24 mouse cellular contexts compared by ENCODE assay signal in genomic region chr19:40811840-40812239, GRCm38 (mm10). TPM values are rescaled to one million over a fixed set of nuclear protein-coding genes. Genes with fewer than 3 reads are reported as not detected.
DNase-seq lines count a peak whose midpoint lies in the region; ATAC-seq and TF ChIP-seq lines count a peak whose summit lies in the region.
"Had no signal": no experiment of that assay in that cellular context is flagged by ENCODE, and none has a peak within 500 bp of the region (broad histone marks: within the 10 kb centered on the region; RNA-seq: fewer than 3 reads in every experiment).

No protein-coding gene starts in this region.

- no peaks in the 10 kb centered on the region for H3K27me3 ChIP-seq in liver, embryonic 13.5 days
- H3K27me3 ChIP-seq in intestine, embryonic 16.5 days (replicated peaks; ENCODE audit: control insufficient read depth, insufficient read depth, low read length) = no peaks in the 10 kb centered on the region
- no peaks in the 10 kb centered on the region for H3K27me3 ChIP-seq in liver, embryonic 14.5 days (ENCODE audit: control insufficient read depth, insufficient read depth, low read length)
- no peaks in the 10 kb centered on the region for H3K27me3 ChIP-seq in liver, postnatal 0 days (ENCODE audit: insufficient read depth, low read length)
- H3K27me3 ChIP-seq: embryonic facial prominence, embryonic 13.5 days; forebrain, embryonic 12.5 days; forebrain, embryonic 15.5 days; hindbrain, embryonic 12.5 days; hindbrain, embryonic 15.5 days had no signal

- H3K27ac ChIP-seq in liver, embryonic 13.5 days = peak overlapping the region; percentile 100
- no peak overlapping the region for H3K27ac ChIP-seq in intestine, embryonic 16.5 days (ENCODE audit: low read length)
- H3K27ac ChIP-seq in liver, embryonic 14.5 days = peak overlapping the region; percentile 100
- peak overlapping the region; percentile 96; the same call in 1 of the 2 replicates for H3K27ac ChIP-seq in liver, postnatal 0 days (ENCODE audit: low read depth)
- H3K27ac ChIP-seq: embryonic facial prominence, embryonic 10.5 days; embryonic facial prominence, embryonic 13.5 days; forebrain, embryonic 12.5 days; forebrain, embryonic 15.5 days; heart, adult 2 months; hindbrain, embryonic 12.5 days; hindbrain, embryonic 15.5 days had no signal

- DNase-seq in liver, embryonic 13.5 days = no peak
- DNase-seq in liver = no peak
- DNase-seq in liver, embryonic 14.5 days (ENCODE audit: low read depth in 3 of 3, low spot score in 3 of 3) = no peak
- DNase-seq in liver, postnatal 0 days = no peak
- no peak for DNase-seq in right cerebral cortex, postnatal 4 days
- DNase-seq in cerebellum, postnatal 10 days = no peak
- DNase-seq: adrenal gland, adult 2 months; adrenal gland, postnatal 14 days; cerebellum, adult 11 months; cerebellum, adult 2 months; cerebellum, adult 9-11 months; cerebellum, postnatal 36 days; embryo, embryonic 11 days; gastrocnemius, postnatal 25 days; heart, adult 2 months had no signal

- H3K4me3 ChIP-seq in liver, embryonic 13.5 days (replicated peaks) = no peak overlapping the region
- no peak overlapping the region for H3K4me3 ChIP-seq in intestine, embryonic 16.5 days (ENCODE audit: low read length)
- H3K4me3 ChIP-seq in liver, embryonic 14.5 days (ENCODE audit: insufficient read depth in 1 of 2, low read depth in 2 of 2, low read length in 2 of 2) = no peak overlapping the region
- no peak overlapping the region for H3K4me3 ChIP-seq in liver, postnatal 0 days (ENCODE audit: low read depth, low read length)
- H3K4me3 ChIP-seq: embryonic facial prominence, embryonic 10.5 days; embryonic facial prominence, embryonic 13.5 days; forebrain, embryonic 12.5 days; forebrain, embryonic 15.5 days; heart, adult 2 months; hindbrain, embryonic 12.5 days; hindbrain, embryonic 15.5 days had no signal

- 75% methylated on average over 4 of the region's 4 CpGs for WGBS in liver, embryonic 13.5 days (ENCODE audit: insufficient replicate concordance)
- WGBS in intestine, embryonic 16.5 days = 59% methylated on average over 4 of the region's 4 CpGs
- 75% methylated on average over 4 of the region's 4 CpGs for WGBS in liver, embryonic 14.5 days (ENCODE audit: insufficient replicate concordance)
- 81% methylated on average over 4 of the region's 4 CpGs for WGBS in liver, postnatal 0 days (ENCODE audit: insufficient replicate concordance)

- no peak for TF ChIP-seq CTCF in liver, embryonic 14.5 days (IDR thresholded peaks at IDR 0.05; ENCODE audit: low read depth)
- TF ChIP-seq CTCF in liver, postnatal 0 days (IDR thresholded peaks at IDR 0.05; ENCODE audit: low read depth) = no peak

- peak overlapping the region; percentile 76; the same call in 1 of the 2 replicates for H3K4me2 ChIP-seq in liver, embryonic 13.5 days
- no peak overlapping the region for H3K4me2 ChIP-seq in intestine, embryonic 16.5 days (ENCODE audit: low read depth, low read length)
- H3K4me2 ChIP-seq in liver, embryonic 14.5 days (ENCODE audit: low read depth) = no peak overlapping the region
- no peak overlapping the region for H3K4me2 ChIP-seq in liver, postnatal 0 days (ENCODE audit: low read depth, low read length)
- H3K4me2 ChIP-seq: embryonic facial prominence, embryonic 13.5 days; forebrain, embryonic 12.5 days; forebrain, embryonic 15.5 days; heart, embryonic 11.5 days; hindbrain, embryonic 12.5 days; hindbrain, embryonic 15.5 days had no signal

- no peaks in the 10 kb centered on the region for H3K9me3 ChIP-seq in liver, embryonic 13.5 days (replicated peaks)
- H3K9me3 ChIP-seq in intestine, embryonic 16.5 days (ENCODE audit: control insufficient read depth, low read length) = no peaks in the 10 kb centered on the region
- no peaks in the 10 kb centered on the region for H3K9me3 ChIP-seq in liver, embryonic 14.5 days (ENCODE audit: control insufficient read depth, low read length)
- H3K9me3 ChIP-seq in liver, postnatal 0 days (ENCODE audit: low read length) = no peaks in the 10 kb centered on the region
- H3K9me3 ChIP-seq: embryonic facial prominence, embryonic 10.5 days; embryonic facial prominence, embryonic 13.5 days; forebrain, embryonic 12.5 days; forebrain, embryonic 15.5 days; hindbrain, embryonic 12.5 days; hindbrain, embryonic 15.5 days had no signal

- peak overlapping the region; percentile 75; the same call in 1 of the 2 replicates for H3K9ac ChIP-seq in liver, embryonic 13.5 days
- no peak overlapping the region for H3K9ac ChIP-seq in intestine, embryonic 16.5 days (ENCODE audit: low read depth, low read length)
- H3K9ac ChIP-seq in liver, embryonic 14.5 days (replicated peaks) = peak overlapping the region; percentile 89
- H3K9ac ChIP-seq in liver, postnatal 0 days (replicated peaks) = 0 out of 2 replicates have a peak overlapping the region, but pooled peaks have one; percentile 56
- H3K9ac ChIP-seq: embryonic facial prominence, embryonic 13.5 days; forebrain, embryonic 12.5 days; forebrain, embryonic 15.5 days; hindbrain, embryonic 12.5 days; hindbrain, embryonic 15.5 days had no signal

- ATAC-seq in liver, embryonic 13.5 days (ENCODE audit: low read depth) = no peak
- ATAC-seq in intestine, embryonic 16.5 days = peak; percentile 81
- ATAC-seq in liver, embryonic 14.5 days (ENCODE audit: insufficient read depth) = no peak
- ATAC-seq in liver, postnatal 0 days = no peak
- ATAC-seq: CD4-positive, CD25-positive, alpha-beta regulatory T cell, adult 4 months; forebrain, embryonic 15.5 days had no signal

- no peaks in the 10 kb centered on the region for H3K36me3 ChIP-seq in liver, embryonic 13.5 days
- no peaks in the 10 kb centered on the region for H3K36me3 ChIP-seq in intestine, embryonic 16.5 days (ENCODE audit: control insufficient read depth, insufficient read depth, low read length)
- no peaks in the 10 kb centered on the region for H3K36me3 ChIP-seq in liver, embryonic 14.5 days (replicated peaks; ENCODE audit: control insufficient read depth, insufficient read depth, low read depth)
- no peaks in the 10 kb centered on the region for H3K36me3 ChIP-seq in liver, postnatal 0 days (replicated peaks; ENCODE audit: insufficient read depth, low read length)
- H3K36me3 ChIP-seq: embryonic facial prominence, embryonic 10.5 days; embryonic facial prominence, embryonic 13.5 days; forebrain, embryonic 12.5 days; forebrain, embryonic 15.5 days; hindbrain, embryonic 12.5 days; hindbrain, embryonic 15.5 days had no signal

- peaks cover 42% of the 10 kb centered on the region for H3K4me1 ChIP-seq in liver, embryonic 13.5 days (replicated peaks)
- H3K4me1 ChIP-seq in intestine, embryonic 16.5 days (ENCODE audit: control insufficient read depth, insufficient read depth, low read length) = no peaks in the 10 kb centered on the region
- H3K4me1 ChIP-seq in liver, embryonic 14.5 days (replicated peaks; ENCODE audit: control insufficient read depth in 2 of 2, insufficient read depth in 2 of 2, low read length in 1 of 2) = peaks cover 33 to 35% of the 10 kb centered on the region in 2 experiments
- H3K4me1 ChIP-seq in liver, postnatal 0 days (ENCODE audit: insufficient read depth) = peaks cover 15% of the 10 kb centered on the region
- H3K4me1 ChIP-seq: embryonic facial prominence, embryonic 10.5 days; embryonic facial prominence, embryonic 13.5 days; forebrain, embryonic 12.5 days; forebrain, embryonic 15.5 days; hindbrain, embryonic 12.5 days; hindbrain, embryonic 15.5 days had no signal

- TF ChIP-seq EP300 in liver, embryonic 14.5 days (IDR thresholded peaks at IDR 0.05; ENCODE audit: low read depth) = no peak
- no peak for TF ChIP-seq EP300 in liver, postnatal 0 days (IDR thresholded peaks at IDR 0.05; ENCODE audit: low read depth)

RNA-seq across cellular contexts. Expression of gene Ccnj, which starts 19.2 kb away (rescaled TPM):
- 4.5 and 5.2 TPM in 2 replicates for polyA plus RNA-seq in liver, embryonic 13.5 days (2015; fragmentation: Nextera tagmentation; extraction: Ambion mirVana)
- 6.2 and 7.8 TPM in 2 replicates for polyA plus RNA-seq in intestine, embryonic 16.5 days (2015; fragmentation: Nextera tagmentation; extraction: Ambion mirVana)
- 2.9 and 3.2 TPM in 2 replicates for polyA plus RNA-seq in liver, embryonic 14.5 days (2012; rRNA removed)
- polyA plus RNA-seq in liver, embryonic 14.5 days (2014; fragmentation: Nextera tagmentation; extraction: Ambion mirVana) = 2.7 and 2.9 TPM in 2 replicates
- polyA plus RNA-seq in liver, postnatal 0 days (2015; fragmentation: Nextera tagmentation; extraction: Ambion mirVana) = 2.5 and 2.9 TPM in 2 replicates
